In genomic region chr17:44404923-44405322, GRCm38 (mm10) we compare ENCODE assay signal across 20 mouse cellular contexts.
DNase-seq lines count a peak whose midpoint lies in the region; ATAC-seq lines count a peak whose summit lies in the region.
"Had no signal": no experiment of that assay in that cellular context is flagged by ENCODE, and none has a peak within 500 bp of the region (broad histone marks: within the 10 kb centered on the region; RNA-seq: fewer than 3 reads in every experiment).

No protein-coding gene starts in this region.

- H3K4me1 ChIP-seq in limb, embryonic 12.5 days (replicated peaks): peaks cover 18% of the 10 kb centered on the region
- H3K4me1 ChIP-seq in limb, embryonic 10.5 days: peaks cover 11% of the 10 kb centered on the region

- no peaks in the 10 kb centered on the region for H3K9me3 ChIP-seq in limb, embryonic 12.5 days
- no peaks in the 10 kb centered on the region for H3K9me3 ChIP-seq in limb, embryonic 10.5 days (replicated peaks)

- no peak overlapping the region for H3K4me3 ChIP-seq in limb, embryonic 12.5 days (replicated peaks)
- H3K4me3 ChIP-seq in limb, embryonic 10.5 days: no peak overlapping the region

- WGBS in limb, embryonic 12.5 days: 36% methylated on average over 6 of the region's 6 CpGs
- WGBS in limb, embryonic 10.5 days: 69% methylated on average over 6 of the region's 6 CpGs

- DNase-seq in limb, embryonic 10.5 days (ENCODE audit: low spot score): no peak
- peak; percentile 38 for DNase-seq in forelimb bud, embryonic 11.5 days (ENCODE audit: low read depth, low spot score)
- peak; percentile 51 for DNase-seq in mesoderm, embryonic 11.5 days (ENCODE audit: low read depth, low spot score)
- DNase-seq in thymus, postnatal 0 days (ENCODE audit: low spot score): no peak
- DNase-seq: adrenal gland, adult 2 months; adrenal gland, adult 8-10 months; adrenal gland, postnatal 10 days; adrenal gland, postnatal 14 days; adrenal gland, postnatal 25 days; adrenal gland, postnatal 36 days; B cell, adult 2 months; cerebellum, adult 11 months; cerebellum, adult 11-12 months; cerebellum, adult 18-20 months had no signal

- no peaks in the 10 kb centered on the region for H3K36me3 ChIP-seq in limb, embryonic 12.5 days
- no peaks in the 10 kb centered on the region for H3K36me3 ChIP-seq in limb, embryonic 10.5 days
- H3K36me3 ChIP-seq: G1E had no signal

- H3K4me2 ChIP-seq in limb, embryonic 12.5 days: no peak overlapping the region

- 0 out of 2 replicates have a peak, but pooled peaks cover 4% of the 10 kb centered on the region for H3K27me3 ChIP-seq in limb, embryonic 12.5 days
- peaks cover 5% of the 10 kb centered on the region; the same call in 1 of the 2 replicates for H3K27me3 ChIP-seq in limb, embryonic 10.5 days (ENCODE audit: low read depth, poor library complexity, severe bottlenecking)

- H3K9ac ChIP-seq in limb, embryonic 12.5 days (replicated peaks): no peak overlapping the region

- H3K27ac ChIP-seq in limb, embryonic 12.5 days: peak overlapping the region; percentile 41; the same call in 1 of the 2 replicates
- H3K27ac ChIP-seq in limb, embryonic 10.5 days: no peak overlapping the region

- ATAC-seq in limb, embryonic 12.5 days (ENCODE audit: insufficient number of reproducible peaks, insufficient read depth, low FRiP score, low TSS enrichment, low read depth): peak; percentile 59; the same call in 1 of the 2 replicates
- no peak for ATAC-seq in granulocyte monocyte progenitor cell, adult 5-6 weeks (replicated peaks; ENCODE audit: poor library complexity, severe bottlenecking)
- ATAC-seq: activated CD4-positive, CD25-positive, alpha-beta regulatory T cell, adult 4 months; CD4-positive, CD25-positive, alpha-beta regulatory T cell, adult 4 months; Patski had no signal

Comparison
In these comparisons a context has a peak if more than half of its experiments do, and no peak if none do; other contexts are left out.
1. DNase-seq: peak in forelimb bud, embryonic 11.5 days (single experiment) and mesoderm, embryonic 11.5 days (single experiment); none in limb, embryonic 10.5 days (single experiment) and thymus, postnatal 0 days (single experiment).